ENCODE assay signal across 8 mouse cellular contexts in genomic region chr12:79887225-79887886, GRCm38 (mm10).
DNase-seq lines count a peak whose midpoint lies in the region; ATAC-seq and TF ChIP-seq lines count a peak whose summit lies in the region.

No protein-coding gene starts in this region.

- peak overlapping the region; percentile 23; the same call in 1 of the 2 replicates for H3K4me2 ChIP-seq in limb, embryonic 14.5 days (replicated peaks; ENCODE audit: low read depth, low read length, severe bottlenecking)

- H3K9me3 ChIP-seq in limb, embryonic 14.5 days (ENCODE audit: control insufficient read depth, low read length), result no peaks in the 10 kb centered on the region

- H3K4me1 ChIP-seq in limb, embryonic 14.5 days (ENCODE audit: control insufficient read depth, insufficient read depth, low read length), result peaks cover 31% of the 10 kb centered on the region

- H3K4me3 ChIP-seq in limb, embryonic 14.5 days (replicated peaks; ENCODE audit: low read length), result no peak overlapping the region

- H3K9ac ChIP-seq in limb, embryonic 14.5 days (ENCODE audit: low read depth, low read length, severe bottlenecking), result no peak overlapping the region

- intact Hi-C loops in heart, postnatal 14 days (cut with DNase I), result no loop called here

- H3K27me3 ChIP-seq in limb, embryonic 14.5 days (ENCODE audit: control insufficient read depth, insufficient read depth, low read length), result no peaks in the 10 kb centered on the region

- ATAC-seq in limb, embryonic 14.5 days (ENCODE audit: low FRiP score, low read depth), result peak; percentile 87
- ATAC-seq in CD4-positive, CD25-positive, alpha-beta regulatory T cell, adult 4 months, result no peak

- no peaks in the 10 kb centered on the region for H3K36me3 ChIP-seq in limb, embryonic 14.5 days (ENCODE audit: control insufficient read depth, insufficient read depth, low read length)

- TF ChIP-seq POLR2A in limb, embryonic 14.5 days (IDR thresholded peaks at IDR 0.05; ENCODE audit: borderline replicate concordance, extremely low read depth, insufficient read depth, insufficient read length), result no peak

- peak overlapping the region; percentile 59 for H3K27ac ChIP-seq in limb, embryonic 14.5 days (replicated peaks; ENCODE audit: low read depth, low read length)

- peak; percentile 82 to 84 for DNase-seq in cerebellum, postnatal 10 days
- DNase-seq in cerebellum, adult 11 months, result no peak
- peak; percentile 82 for DNase-seq in fat pad, adult 2 months (ENCODE audit: extremely low read depth, low read depth, low spot score)
- peak; percentile 79 to 82 for DNase-seq in heart, postnatal 14 days
- peak; percentile 91 for DNase-seq in limb, embryonic 14.5 days (ENCODE audit: low spot score)
- DNase-seq in urinary bladder, adult 2 months (ENCODE audit: low spot score), result peak; percentile 36
- no peak for DNase-seq in thymus, postnatal 36 days

- WGBS in limb, embryonic 14.5 days, result 20% methylated on average over 12 of the region's 12 CpGs

Comparison
In these comparisons a context has a peak if more than half of its experiments do, and no peak if none do; other contexts are left out.
1. DNase-seq: peak in cerebellum, postnatal 10 days (2 of 2), fat pad, adult 2 months (single experiment), heart, postnatal 14 days (2 of 2), limb, embryonic 14.5 days (single experiment) and urinary bladder, adult 2 months (single experiment); none in cerebellum, adult 11 months (single experiment) and thymus, postnatal 36 days (0 of 2).